Mouse (Mus musculus) lung, adult 2 months (tissue): ENCODE data around the gene Dbi.

Experiments
- CTCF ChIP-seq: fragments of 200-500 bp; IDR thresholded peaks from 2 replicates; pipeline ENCODE4 v1.5.1; 2011; ENCODE audit warnings: mild to moderate bottlenecking, low read length, control low read depth; ENCODE audit not compliant: insufficient read depth
- POLR2A ChIP-seq: fragments of 200-500 bp; IDR thresholded peaks from 2 replicates; pipeline ENCODE4 v1.6.1; 2011; ENCODE audit warnings: low read depth, mild to moderate bottlenecking, control low read depth, low read length, borderline replicate concordance; ENCODE audit errors: extremely low read depth

DNA sequence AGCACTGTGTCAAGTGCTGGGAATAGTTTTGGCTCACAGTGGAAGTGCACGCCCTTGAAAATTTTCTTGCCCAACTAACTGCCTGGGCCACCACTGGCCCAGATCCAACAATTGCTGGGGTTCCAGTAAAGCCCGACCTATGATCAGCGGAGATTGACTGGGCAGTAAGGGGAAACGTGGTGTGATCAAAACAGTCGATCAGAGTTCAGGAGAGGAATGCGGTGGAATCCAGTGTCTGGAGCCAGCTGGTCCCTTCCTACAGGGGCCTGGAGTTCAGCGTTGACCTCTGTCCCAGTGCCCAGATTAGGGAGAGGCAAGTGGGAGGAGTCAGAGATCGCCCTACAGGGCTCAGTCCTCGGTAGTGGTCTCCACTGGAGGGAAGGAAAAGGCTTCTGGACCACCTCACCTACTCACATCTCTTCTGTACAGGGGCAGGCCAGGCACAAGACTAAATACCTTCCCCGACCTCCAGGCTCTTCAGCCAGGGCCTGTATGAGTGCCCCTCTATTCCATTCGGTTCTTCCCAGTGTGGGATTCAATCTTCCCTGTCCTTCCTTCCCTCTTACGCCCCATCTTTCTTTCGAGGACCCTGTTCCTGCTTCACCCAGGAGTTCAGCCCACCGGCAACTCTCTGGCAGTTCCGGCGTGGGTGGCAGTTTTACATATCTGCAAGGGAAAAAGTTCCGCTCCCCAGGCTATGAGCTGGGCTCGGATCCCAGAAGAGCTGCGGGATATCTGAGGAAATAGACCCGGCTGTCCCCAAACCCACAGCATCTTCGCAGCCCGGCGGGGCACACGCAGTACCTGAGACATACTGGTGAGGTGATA, 523 bp downstream of the Dbi start:
- TF ChIP-seq CTCF (no peak), POLR2A (peak; percentile 11; the same call in 1 of the 2 replicates)
